Mouse (Mus musculus): Measurements from ENCODE around the gene Plagl1.

Gene Plagl1

DNA sequence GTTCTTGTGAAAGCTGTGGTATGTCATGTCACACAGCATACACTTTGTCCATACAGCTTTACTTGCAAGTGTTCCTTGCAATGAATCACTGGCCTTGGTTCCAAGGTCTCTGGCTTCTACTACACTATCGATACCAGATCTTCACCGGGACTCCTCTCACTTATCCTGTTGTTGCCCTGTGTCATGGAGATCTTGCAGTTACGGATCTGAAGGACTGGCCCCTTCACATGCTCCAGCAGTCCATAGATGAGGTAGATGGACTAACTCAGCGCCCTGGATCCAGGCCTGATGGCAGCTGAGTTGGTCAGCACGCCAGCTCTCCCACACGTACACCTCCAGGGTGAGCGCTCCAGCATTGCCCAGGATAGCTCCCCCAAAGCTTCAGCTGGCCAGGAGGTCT is 75.0 kb downstream of the Plagl1 start:
- no peak for DNase-seq (ENCODE audit: low read depth, low spot score)

DNA sequence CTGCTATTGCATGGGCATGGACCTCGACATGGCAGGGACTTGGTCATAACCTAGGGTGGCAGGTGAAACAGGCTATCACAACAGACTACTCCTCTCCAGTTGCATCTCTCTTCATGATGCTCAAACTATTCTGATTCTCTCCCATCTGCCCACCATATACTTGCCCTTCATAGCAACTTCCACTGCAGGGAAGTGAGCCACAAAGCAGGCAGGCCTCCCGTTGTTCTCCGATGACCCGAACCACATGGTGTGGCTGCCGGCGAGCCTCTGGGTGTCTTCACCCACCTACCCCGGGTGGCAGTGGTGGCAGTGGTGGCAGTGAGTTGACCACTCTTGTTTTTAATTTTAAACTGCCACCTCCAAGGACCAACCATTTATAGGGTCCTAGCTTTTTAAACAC is 75.4 kb downstream of the Plagl1 start:
- DNase-seq (ENCODE audit: low read depth, low spot score): no peak

DNA sequence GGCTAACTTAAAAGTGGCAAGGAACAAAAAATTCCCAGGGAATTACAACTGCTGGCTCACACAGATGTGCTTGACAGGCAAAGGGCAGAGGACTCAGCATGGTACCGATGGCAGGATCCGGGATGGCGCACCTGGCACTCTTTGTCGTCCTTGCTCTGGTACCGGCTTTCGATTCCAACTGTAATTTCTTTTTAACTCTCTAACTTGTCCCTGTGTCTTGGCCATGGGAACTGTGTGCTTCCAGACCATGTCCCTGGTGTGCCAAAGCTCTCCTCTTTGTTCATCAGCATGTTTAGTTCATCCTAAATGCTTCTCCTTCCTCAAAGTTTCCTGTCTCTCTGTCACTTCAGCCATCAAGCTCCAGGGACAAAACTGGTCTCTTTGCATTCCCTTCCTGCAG is 77.6 kb downstream of the Plagl1 start:
- DNase-seq (ENCODE audit: low read depth, low spot score): no peak

DNA sequence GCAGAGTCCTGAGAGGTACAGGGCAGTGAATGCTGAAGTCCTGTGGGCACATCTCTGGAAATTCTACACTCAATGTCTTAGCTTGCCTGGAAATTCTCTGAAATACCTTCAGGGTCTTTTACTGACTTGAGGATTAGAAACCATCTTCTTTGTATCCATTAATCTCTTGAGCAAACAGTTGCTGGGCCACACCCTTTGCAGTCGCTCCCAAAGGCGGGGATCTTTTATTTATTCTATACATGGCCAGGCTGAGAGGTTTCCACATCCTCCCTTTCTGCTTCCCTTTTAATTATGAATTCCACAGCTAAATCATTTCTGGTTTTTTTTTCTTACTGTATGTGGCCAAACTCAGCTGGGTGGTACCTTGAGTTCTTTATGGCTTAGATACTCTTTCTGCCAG is 80.1 kb downstream of the Plagl1 start:
- DNase-seq (ENCODE audit: low read depth, low spot score): no peak

DNA sequence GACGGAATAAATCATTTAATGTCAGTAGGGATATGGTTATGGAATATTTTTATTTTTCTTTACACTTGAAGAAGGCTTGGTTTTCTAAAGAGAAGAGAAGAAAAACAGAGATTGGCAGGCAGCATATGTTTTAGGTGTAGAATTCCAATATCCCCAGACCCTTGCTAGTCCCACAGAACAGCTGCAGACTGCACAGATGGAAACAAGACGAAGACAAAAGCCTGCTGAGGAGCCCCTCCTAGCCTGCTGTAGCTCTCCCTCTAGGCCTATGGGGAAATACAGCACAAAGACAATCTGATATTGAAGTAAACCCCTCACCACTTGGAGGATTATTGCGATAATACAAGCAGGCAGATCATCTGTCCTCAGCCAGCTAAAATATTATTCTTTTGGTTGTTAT is 90.1 kb downstream of the Plagl1 start:
- DNase-seq (ENCODE audit: low read depth, low spot score): no peak

DNA sequence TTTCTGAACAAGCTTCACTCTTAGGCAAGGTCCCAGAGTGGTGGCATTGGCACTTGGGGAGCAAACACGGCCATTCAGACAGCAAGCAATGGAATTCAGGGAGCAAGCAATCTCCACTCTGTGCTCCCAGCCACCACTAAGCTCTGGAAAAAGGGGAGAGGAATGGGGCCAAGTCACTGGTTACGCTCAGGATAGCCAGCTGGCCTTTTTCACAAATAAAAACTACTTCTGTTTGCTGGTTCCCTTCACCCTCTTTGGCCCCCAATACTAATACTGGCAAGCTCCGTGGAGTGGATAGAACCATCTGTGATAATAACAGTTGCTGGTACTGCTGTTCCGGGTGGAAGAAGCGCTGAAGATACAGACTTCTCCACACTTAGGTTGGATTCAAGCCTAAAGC is 91.0 kb downstream of the Plagl1 start:
- DNase-seq (ENCODE audit: low read depth, low spot score): no peak

DNA sequence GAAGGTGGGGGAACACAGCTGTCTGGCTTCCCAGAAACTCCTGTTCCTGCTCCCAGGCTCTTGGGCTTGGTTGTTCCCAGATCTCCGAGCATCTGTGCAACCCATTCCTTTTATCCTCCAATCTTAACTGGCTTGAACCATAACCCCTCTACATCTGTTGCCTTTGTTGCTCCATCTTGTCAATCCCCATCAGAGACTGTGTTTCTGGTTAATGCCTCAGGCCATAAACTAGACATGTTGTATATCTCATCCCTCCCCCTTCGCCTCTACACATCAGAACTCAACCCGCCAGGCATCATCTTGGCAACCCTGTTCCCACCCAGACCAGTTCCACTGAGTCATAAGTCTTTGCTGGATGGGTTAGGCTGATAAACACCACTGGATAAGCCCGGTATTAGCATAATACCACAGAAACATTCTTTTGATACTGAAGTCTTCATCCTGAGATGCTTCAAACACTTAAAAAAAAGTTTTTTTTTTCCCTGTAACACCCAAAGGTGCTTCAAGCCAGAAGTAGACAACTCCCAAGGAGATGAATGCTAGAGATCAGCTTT is 92.6 kb downstream of the Plagl1 start:
- DNase-seq (ENCODE audit: low read depth, low spot score): no peak

DNA sequence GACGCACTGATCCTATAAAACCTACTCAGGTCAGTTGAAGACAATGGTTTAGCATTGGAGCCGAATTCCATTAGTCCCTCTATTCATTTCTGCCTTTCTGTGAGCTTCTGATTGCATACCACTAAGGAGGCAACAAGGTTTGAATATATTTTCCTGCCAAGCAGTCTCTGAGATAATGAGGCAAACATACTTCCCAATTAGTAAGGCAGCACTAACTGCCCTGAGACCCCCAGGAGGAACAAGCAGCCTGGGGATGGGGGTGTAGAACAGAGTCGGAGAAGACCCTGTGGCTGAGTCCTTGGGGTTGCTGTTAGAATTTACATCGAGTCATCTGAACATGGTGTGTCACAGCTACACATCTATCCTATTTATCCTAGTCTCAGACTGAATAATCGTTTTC is 95.1 kb downstream of the Plagl1 start:
- DNase-seq (ENCODE audit: low read depth, low spot score): no peak

DNA sequence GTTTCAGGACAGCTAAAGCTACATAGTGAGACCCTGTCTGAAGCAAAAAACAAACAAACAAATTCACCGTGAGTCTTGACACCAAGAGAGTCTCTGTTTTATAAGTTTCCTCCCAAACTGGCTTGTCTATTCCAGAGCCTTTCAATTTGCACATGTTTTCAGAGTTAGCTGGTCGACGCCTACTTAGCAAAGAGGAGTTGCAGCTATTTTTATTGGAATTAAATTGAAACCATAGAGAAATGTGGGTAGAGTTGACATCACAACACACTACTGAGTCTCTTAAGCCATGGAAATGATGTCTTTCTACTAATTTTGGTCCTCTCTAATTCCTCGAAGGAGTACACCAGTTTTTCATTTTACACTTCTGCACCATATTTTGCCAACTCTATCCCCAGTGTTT is 100.6 kb downstream of the Plagl1 start:
- DNase-seq (ENCODE audit: low read depth, low spot score): no peak

DNA sequence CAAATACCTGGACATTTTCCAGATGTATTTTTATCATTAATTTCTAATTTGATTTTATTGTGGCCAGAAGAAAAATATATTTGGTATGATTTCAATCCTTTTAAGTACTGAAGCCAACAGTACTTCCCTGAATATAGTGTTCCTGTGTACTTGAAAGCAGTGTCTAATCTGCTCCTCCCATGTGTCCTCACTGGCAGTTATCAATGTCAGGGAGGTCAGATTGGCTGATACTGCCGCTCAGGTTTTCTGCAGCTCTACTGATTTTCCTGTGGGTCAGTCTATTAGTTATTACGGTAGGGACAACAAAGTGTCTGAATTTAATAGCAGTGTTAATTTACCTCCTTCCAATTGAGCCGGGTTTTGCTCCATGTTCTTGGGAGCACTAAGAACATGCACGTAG is 101.7 kb downstream of the Plagl1 start:
- DNase-seq (ENCODE audit: low read depth, low spot score): no peak

DNA sequence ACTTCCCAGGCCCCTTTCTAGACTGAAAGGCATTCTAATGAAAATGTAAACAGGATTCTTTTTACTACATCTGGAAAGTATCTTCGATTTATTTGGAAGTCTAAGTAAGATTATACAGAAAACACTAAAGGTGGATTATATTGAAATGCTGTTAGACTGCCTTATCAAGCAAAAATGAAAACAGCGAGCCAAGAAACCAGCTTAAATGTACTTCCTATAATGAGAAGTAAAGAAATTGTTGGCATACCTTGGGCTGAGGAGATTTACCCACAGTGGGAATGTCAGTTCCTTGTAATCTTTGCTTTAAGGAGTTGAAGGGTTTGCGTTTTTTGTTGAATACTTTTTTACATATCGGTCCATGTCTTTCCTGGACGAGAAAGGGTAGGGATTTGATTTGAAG is 108.2 kb downstream of the Plagl1 start:
- DNase-seq (ENCODE audit: low read depth, low spot score): no peak

DNA sequence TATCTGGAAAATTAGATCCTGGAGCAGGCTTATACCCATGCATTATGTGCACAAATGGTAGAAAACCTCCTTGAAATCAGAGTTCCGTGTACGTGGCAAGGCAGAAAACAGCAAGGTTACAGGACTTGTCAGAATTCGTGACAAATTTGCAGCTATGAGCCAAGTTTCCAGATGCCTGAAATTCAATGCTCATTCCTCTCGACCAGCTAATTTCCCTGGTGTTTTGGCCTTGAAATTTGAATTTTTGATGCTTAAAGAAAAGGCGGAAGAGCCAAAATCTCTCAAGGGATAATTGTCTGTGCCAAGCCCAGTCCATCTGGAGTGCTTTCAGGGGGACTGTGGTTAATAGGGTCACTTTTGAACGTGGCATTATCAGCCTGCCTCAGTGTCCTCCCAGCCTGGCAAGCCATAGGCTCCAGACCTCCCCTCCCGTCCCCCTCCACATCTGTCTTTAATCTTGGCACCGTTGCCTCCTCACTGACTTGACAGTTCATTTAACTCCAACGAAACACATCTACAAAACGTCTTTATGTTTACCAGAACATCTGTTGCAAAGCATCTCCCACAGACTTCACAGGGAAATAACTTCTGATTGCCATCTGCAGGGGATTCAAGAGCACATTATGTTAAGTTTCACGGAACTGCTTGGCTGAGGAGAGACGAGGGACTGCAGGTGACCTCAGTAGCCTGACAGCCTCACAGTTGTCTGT is 110.6 kb downstream of the Plagl1 start:
- no peak for DNase-seq (ENCODE audit: low read depth, low spot score)

DNA sequence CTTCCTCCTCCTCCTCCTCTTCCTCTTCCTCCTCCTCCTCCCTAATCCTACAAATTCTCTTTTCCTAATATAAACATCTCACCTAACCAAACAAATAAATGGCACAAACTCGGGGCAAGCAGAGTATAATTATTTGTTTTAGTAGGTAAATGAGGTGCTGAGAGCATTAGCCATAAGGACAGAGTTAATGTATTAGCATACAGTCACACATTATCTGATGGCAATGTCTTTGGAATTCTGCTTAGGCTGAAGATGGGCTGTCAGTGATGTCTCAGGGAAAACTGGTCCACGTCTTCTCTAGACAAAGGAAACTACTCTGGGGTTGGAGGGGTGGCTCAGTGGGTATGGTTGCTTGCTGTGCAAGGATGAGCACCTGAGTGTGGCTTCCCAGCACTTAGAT is 111.2 kb downstream of the Plagl1 start:
- no peak for DNase-seq (ENCODE audit: low read depth, low spot score)

DNA sequence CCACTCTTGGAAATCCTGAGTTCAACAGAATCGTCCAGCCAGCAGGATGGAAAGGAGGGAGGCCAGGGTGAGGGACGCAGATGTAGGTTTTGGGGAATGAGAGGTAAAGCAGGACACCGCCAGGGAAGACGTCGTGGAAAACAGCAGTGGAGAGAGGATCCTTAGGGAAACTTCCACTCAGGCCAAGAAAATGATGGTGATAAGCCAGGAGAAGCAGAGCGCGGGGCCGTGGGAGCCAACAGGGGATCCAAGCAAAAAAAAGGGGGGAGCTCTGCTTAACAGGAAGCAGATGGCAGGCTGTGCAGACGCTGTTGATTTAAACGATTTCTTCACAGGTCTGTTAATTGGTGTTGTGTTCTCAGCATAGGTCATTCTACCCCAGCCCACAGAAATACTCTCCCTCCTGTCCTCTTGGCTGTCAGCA is 112.5 kb downstream of the Plagl1 start:
- no peak for DNase-seq (ENCODE audit: low read depth, low spot score)

DNA sequence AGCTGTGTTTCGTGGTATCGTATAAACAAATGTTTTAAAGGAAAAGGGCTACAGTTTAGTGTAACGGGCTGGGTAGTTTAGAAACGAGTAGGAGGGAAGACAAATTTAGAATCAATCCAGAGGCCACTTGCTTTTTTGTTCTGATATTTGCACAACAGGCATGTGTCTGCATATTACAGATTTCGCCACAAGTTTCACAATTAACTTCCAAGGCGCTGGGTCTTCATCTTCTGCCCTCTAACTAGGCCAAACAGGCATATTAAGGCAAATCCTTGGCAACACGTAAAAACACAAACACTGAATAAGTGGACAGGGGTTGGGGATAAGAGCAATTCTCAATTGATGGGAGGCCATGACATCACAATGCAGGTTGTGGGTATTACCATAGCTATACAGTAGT is 115.6 kb downstream of the Plagl1 start:
- DNase-seq (ENCODE audit: low read depth, low spot score): no peak

DNA sequence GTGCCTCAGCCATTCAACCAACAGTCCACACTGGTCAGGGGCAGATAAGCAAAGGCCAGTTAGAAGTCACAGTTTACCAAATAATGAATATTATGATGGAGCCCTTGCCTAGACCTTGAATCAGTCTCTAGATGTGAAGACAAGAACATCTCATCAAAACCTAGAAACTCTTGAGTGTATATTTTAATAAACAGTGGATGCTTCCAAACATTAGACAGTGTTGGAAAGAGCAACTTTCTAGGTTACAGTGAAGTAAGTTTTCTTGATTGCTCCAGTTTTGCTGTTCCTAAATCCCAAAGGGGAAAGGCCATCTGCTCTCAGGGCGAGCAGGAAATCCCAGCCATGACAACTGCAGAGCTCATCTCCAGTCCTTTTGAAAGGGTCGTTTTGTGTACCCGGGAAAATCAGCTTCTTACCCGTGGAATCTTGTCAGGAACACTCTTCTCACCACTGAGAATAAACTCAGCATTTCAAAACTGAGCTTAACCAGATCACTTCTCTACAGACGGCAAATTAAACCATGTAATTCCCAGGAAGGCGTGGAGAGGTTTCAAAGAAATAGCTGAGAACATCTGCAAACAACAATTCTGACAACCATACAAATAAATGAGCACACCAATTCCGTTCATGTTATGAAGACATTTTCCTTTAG is 117.8 kb downstream of the Plagl1 start, which contains the start of gene Zc2hc1b:
TSS of gene Zc2hc1b (minus strand) at position 51 of the 652 bp plus-strand sequence.
- no peak for DNase-seq (ENCODE audit: low read depth, low spot score)

DNA sequence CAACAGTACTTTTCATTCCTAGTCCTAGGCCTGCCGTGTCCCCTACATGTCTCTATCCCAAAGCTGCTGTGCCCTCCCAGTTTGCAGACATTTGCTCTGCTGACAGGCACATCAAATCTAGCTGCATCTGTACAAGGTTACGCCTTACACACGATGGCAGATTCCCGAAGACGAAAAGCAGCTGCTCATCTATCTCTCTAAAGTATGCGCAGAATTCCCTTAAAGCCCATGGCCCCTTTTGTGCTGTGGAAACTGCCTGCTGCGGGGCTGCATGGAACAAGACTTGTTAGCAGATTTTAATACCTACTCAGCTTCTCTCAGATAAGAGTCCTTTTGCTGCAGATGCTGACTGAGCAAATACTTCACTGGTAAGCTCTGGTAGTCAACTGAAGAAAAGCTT is 119.9 kb downstream of the Plagl1 start:
- no peak for DNase-seq (ENCODE audit: low read depth, low spot score)

Data from ES-CJ7 (cell line).